Comparison of ENCODE assay signal across 20 mouse cellular contexts in the genomic region with DNA sequence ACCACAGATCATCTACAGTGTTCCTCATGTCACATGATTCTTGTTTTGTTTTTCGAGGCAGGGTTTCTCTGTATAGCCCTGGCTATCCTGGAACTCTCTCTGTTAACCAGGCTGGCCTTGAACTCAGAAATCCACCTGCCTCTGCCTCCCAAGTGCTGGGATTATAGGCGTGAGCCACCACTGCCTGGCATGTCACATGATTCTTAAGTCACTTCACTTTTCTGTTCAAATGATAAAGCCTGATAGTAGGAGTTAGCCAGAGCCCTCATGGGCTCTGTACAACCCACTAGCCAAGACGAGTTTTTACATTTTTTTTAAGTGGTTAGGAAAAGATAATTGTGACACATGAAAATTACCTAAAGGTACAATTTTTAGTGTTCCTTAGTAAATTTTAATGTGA. TPM values are rescaled to one million over a fixed set of nuclear protein-coding genes. Genes with fewer than 3 reads are reported as not detected.
A peak's percentile ranks its signal among the peaks of the same experiment; 100 is the strongest.
DNase-seq lines count a peak whose midpoint lies in the region; ATAC-seq and TF ChIP-seq lines count a peak whose summit lies in the region.
"Had no signal": no experiment of that assay in that cellular context is flagged by ENCODE, and none has a peak within 500 bp of the region (broad histone marks: within the 10 kb centered on the region; RNA-seq: fewer than 3 reads in every experiment).

No protein-coding gene starts in this region.

- no peaks in the 10 kb centered on the region for H3K36me3 ChIP-seq in liver, embryonic 11.5 days (ENCODE audit: control insufficient read depth, insufficient read depth, low read length)
- no peaks in the 10 kb centered on the region for H3K36me3 ChIP-seq in liver, embryonic 14.5 days (replicated peaks; ENCODE audit: control insufficient read depth, insufficient read depth, low read depth)
- H3K36me3 ChIP-seq in stomach, embryonic 15.5 days: no peaks in the 10 kb centered on the region
- H3K36me3 ChIP-seq: midbrain, embryonic 13.5 days; neural tube, embryonic 13.5 days had no signal

- no peak for TF ChIP-seq EP300 in liver, embryonic 14.5 days (IDR thresholded peaks at IDR 0.05; ENCODE audit: low read depth)

- no peak overlapping the region for H3K4me2 ChIP-seq in liver, embryonic 11.5 days
- H3K4me2 ChIP-seq in liver, embryonic 14.5 days (ENCODE audit: low read depth): no peak overlapping the region
- no peak overlapping the region for H3K4me2 ChIP-seq in stomach, embryonic 15.5 days
- H3K4me2 ChIP-seq: hindbrain, embryonic 14.5 days; midbrain, embryonic 13.5 days; neural tube, embryonic 13.5 days had no signal

- 49% methylated on average over 3 of the region's 3 CpGs for WGBS in liver, embryonic 11.5 days
- WGBS in liver, embryonic 14.5 days (ENCODE audit: insufficient replicate concordance): 29% methylated on average over 3 of the region's 3 CpGs
- WGBS in stomach, embryonic 15.5 days: 51% methylated on average over 3 of the region's 3 CpGs

- peaks cover 7% of the 10 kb centered on the region; the same call in 1 of the 2 replicates for H3K27me3 ChIP-seq in liver, embryonic 11.5 days (replicated peaks; ENCODE audit: control insufficient read depth, insufficient read depth, low read length)
- no peaks in the 10 kb centered on the region; the same call in none of the 2 replicates for H3K27me3 ChIP-seq in liver, embryonic 14.5 days (ENCODE audit: control insufficient read depth, insufficient read depth, low read length)
- H3K27me3 ChIP-seq in stomach, embryonic 15.5 days (replicated peaks): no peaks in the 10 kb centered on the region
- H3K27me3 ChIP-seq: CH12.LX; midbrain, embryonic 13.5 days; neural tube, embryonic 13.5 days had no signal

- no peaks in the 10 kb centered on the region for H3K9me3 ChIP-seq in liver, embryonic 11.5 days (ENCODE audit: control insufficient read depth, low read length)
- H3K9me3 ChIP-seq in liver, embryonic 14.5 days (ENCODE audit: control insufficient read depth, low read length): no peaks in the 10 kb centered on the region
- H3K9me3 ChIP-seq in stomach, embryonic 15.5 days: no peaks in the 10 kb centered on the region
- H3K9me3 ChIP-seq: midbrain, embryonic 13.5 days; neural tube, embryonic 13.5 days had no signal

- H3K9ac ChIP-seq in liver, embryonic 11.5 days (ENCODE audit: low read depth, low read length): no peak overlapping the region
- H3K9ac ChIP-seq in liver, embryonic 14.5 days (replicated peaks): no peak overlapping the region
- H3K9ac ChIP-seq in stomach, embryonic 15.5 days: no peak overlapping the region
- H3K9ac ChIP-seq: hindbrain, embryonic 14.5 days; midbrain, embryonic 13.5 days; neural tube, embryonic 13.5 days had no signal

- H3K4me3 ChIP-seq in liver, embryonic 11.5 days (ENCODE audit: low read depth, low read length): no peak overlapping the region
- H3K4me3 ChIP-seq in liver, embryonic 14.5 days (ENCODE audit: insufficient read depth in 1 of 2, low read depth in 2 of 2, low read length in 2 of 2): no peak overlapping the region
- no peak overlapping the region for H3K4me3 ChIP-seq in stomach, embryonic 15.5 days (replicated peaks)
- H3K4me3 ChIP-seq: gastrocnemius, adult 2 months; midbrain, embryonic 13.5 days; neural tube, embryonic 13.5 days had no signal

- DNase-seq in liver, embryonic 11.5 days (ENCODE audit: low spot score): no peak
- no peak for DNase-seq in liver
- no peak for DNase-seq in liver, embryonic 14.5 days (ENCODE audit: low read depth in 3 of 3, low spot score in 3 of 3)
- no peak for DNase-seq in B cell, adult 2 months
- DNase-seq: adrenal gland, adult 2 months; cerebellum, postnatal 10 days; gastrocnemius, adult 2 months; heart, adult 18-20 months; heart, postnatal 36 days; right cerebral cortex, adult 18-20 months; thymus, adult 18-20 months; thymus, postnatal 4 days had no signal

- peak; percentile 58 for ATAC-seq in liver, embryonic 11.5 days (replicated peaks; ENCODE audit: low FRiP score)
- 0 out of 2 replicates have a peak, but pooled peaks have one; percentile 31 for ATAC-seq in common myeloid progenitor, adult 5-6 weeks (replicated peaks; ENCODE audit: low read depth, poor library complexity, severe bottlenecking)
- ATAC-seq in liver, embryonic 14.5 days (ENCODE audit: insufficient read depth): peak; percentile 76
- ATAC-seq in stomach, embryonic 15.5 days (ENCODE audit: insufficient read depth, low FRiP score, low read depth): peak; percentile 68
- ATAC-seq in granulocyte monocyte progenitor cell, adult 5-6 weeks (replicated peaks; ENCODE audit: poor library complexity, severe bottlenecking): no peak
- ATAC-seq in activated CD4-positive, CD25-positive, alpha-beta regulatory T cell, adult 4 months: no peak
- ATAC-seq: midbrain, embryonic 13.5 days had no signal

- H3K4me1 ChIP-seq in liver, embryonic 11.5 days (replicated peaks; ENCODE audit: control insufficient read depth, insufficient read depth, low read length): 0 out of 2 replicates have a peak, but pooled peaks cover 4% of the 10 kb centered on the region
- H3K4me1 ChIP-seq in liver, embryonic 14.5 days (replicated peaks; ENCODE audit: control insufficient read depth in 2 of 2, insufficient read depth in 2 of 2, low read length in 1 of 2): peaks cover 13 to 18% of the 10 kb centered on the region in 2 experiments
- H3K4me1 ChIP-seq in stomach, embryonic 15.5 days: 0 out of 2 replicates have a peak, but pooled peaks cover 2% of the 10 kb centered on the region

- no peak for TF ChIP-seq CTCF in liver, embryonic 14.5 days (IDR thresholded peaks at IDR 0.05; ENCODE audit: low read depth)

- H3K27ac ChIP-seq in liver, embryonic 11.5 days (ENCODE audit: low read depth, low read length): no peak overlapping the region
- H3K27ac ChIP-seq in liver, embryonic 14.5 days: peak overlapping the region; percentile 53
- H3K27ac ChIP-seq in stomach, embryonic 15.5 days: peak overlapping the region; percentile 37; the same call in 1 of the 2 replicates
- H3K27ac ChIP-seq: gastrocnemius, adult 2 months; hindbrain, embryonic 14.5 days; midbrain, embryonic 13.5 days; neural tube, embryonic 13.5 days had no signal

RNA-seq across cellular contexts. Expression of gene Siah1a, which starts 12.9 kb away (rescaled TPM):
- 26.7 and 28.0 TPM in 2 replicates for polyA plus RNA-seq in liver, embryonic 11.5 days (2014; fragmentation: Nextera tagmentation; extraction: Ambion mirVana)
- total RNA-seq in common myeloid progenitor, adult 5-6 weeks (2017): 23.8 and 27.6 TPM in 2 replicates
- 8.7 and 9.5 TPM in 2 replicates for polyA plus RNA-seq in liver, embryonic 14.5 days (2012; rRNA removed)
- polyA plus RNA-seq in liver, embryonic 14.5 days (2014; fragmentation: Nextera tagmentation; extraction: Ambion mirVana): 14.0 and 16.0 TPM in 2 replicates
- 38.3 and 40.7 TPM in 2 replicates for polyA plus RNA-seq in stomach, embryonic 15.5 days (2015; fragmentation: Nextera tagmentation; extraction: Ambion mirVana)
- 8.1 and 14.1 TPM in 2 replicates for total RNA-seq in granulocyte monocyte progenitor cell, adult 5-6 weeks (2014; fragmentation: Nextera tagmentation)
- 14.5 and 21.0 TPM in 2 replicates for total RNA-seq in granulocyte monocyte progenitor cell, adult 5-6 weeks (2017)
- 1 to 10 TPM; 5.6 to 8.2 TPM for polyA plus RNA-seq in activated CD4-positive, CD25-positive, alpha-beta regulatory T cell, adult 4 months (2017; shearing (Covaris generic))

RNA-seq across cellular contexts. Expression of gene Gm10638, which starts 13.2 kb away (rescaled TPM):
- polyA plus RNA-seq in liver, embryonic 11.5 days (2014; fragmentation: Nextera tagmentation; extraction: Ambion mirVana): 1.1 and 1.4 TPM in 2 replicates
- total RNA-seq in common myeloid progenitor, adult 5-6 weeks (2017): 0.39 and 0.46 TPM in 2 replicates
- polyA plus RNA-seq in liver, embryonic 14.5 days (2012; rRNA removed): 0.27 and 0.33 TPM in 2 replicates
- 1.1 and 1.5 TPM in 2 replicates for polyA plus RNA-seq in liver, embryonic 14.5 days (2014; fragmentation: Nextera tagmentation; extraction: Ambion mirVana)
- polyA plus RNA-seq in stomach, embryonic 15.5 days (2015; fragmentation: Nextera tagmentation; extraction: Ambion mirVana): 3.6 and 3.7 TPM in 2 replicates
- total RNA-seq in granulocyte monocyte progenitor cell, adult 5-6 weeks (2014; fragmentation: Nextera tagmentation): not detected in 2 replicates
- total RNA-seq in granulocyte monocyte progenitor cell, adult 5-6 weeks (2017): 0.36 TPM in 1 of 2 replicates, not detected in the other
- polyA plus RNA-seq in activated CD4-positive, CD25-positive, alpha-beta regulatory T cell, adult 4 months (2017; shearing (Covaris generic)): not detected

Comparison
In these comparisons a context has a peak if more than half of its experiments do, and no peak if none do; other contexts are left out.
1. ATAC-seq: peak in liver, embryonic 11.5 days (single experiment), common myeloid progenitor, adult 5-6 weeks (single experiment), liver, embryonic 14.5 days (single experiment) and stomach, embryonic 15.5 days (single experiment); none in granulocyte monocyte progenitor cell, adult 5-6 weeks (single experiment) and activated CD4-positive, CD25-positive, alpha-beta regulatory T cell, adult 4 months (single experiment).